Mouse (Mus musculus) thymus, adult 2 months (tissue): Measurements from ENCODE around the gene Mypn.

ENCODE experiments used
- CTCF ChIP-seq: fragments of 200-500 bp; IDR thresholded peaks from 2 replicates; pipeline ENCODE4 v1.5.1; 2012; ENCODE audit warnings: mild to moderate bottlenecking, control low read depth, low read length, moderate library complexity, borderline replicate concordance; ENCODE audit not compliant: control insufficient read depth, poor library complexity, insufficient read depth; ENCODE audit errors: extremely low read depth
- POLR2A ChIP-seq: fragments of 200-500 bp; IDR thresholded peaks from 2 replicates; pipeline ENCODE4 v1.6.1; 2012; ENCODE audit warnings: mild to moderate bottlenecking, low read length, control low read depth, moderate library complexity; ENCODE audit not compliant: control insufficient read depth, poor library complexity, insufficient read depth; ENCODE audit errors: extremely low read depth

- no peak for TF ChIP-seq POLR2A
- TF ChIP-seq CTCF, result no peak
These were observed 47.4 kb downstream of the Mypn start for GRCm38 (mm10) chr10:63156351-63156750.
